Mouse (Mus musculus): ENCODE measurements around the gene Kat2a. TPM values are rescaled to one million over a fixed set of nuclear protein-coding genes. Genes with fewer than 3 reads are reported as not detected.

The Kat2a gene
- polyA plus RNA-seq, 1 experiment from 2014 or later: 45.4 TPM

- no peak for ATAC-seq (ENCODE audit: insufficient number of reproducible peaks, low FRiP score)
- Histone ChIP-seq H3K9me3 (replicated peaks) (no peaks in the 10 kb centered on the region), H3K36me3 (peaks cover 44% of the 10 kb centered on the region), H3K9ac (no peak overlapping the region), H3K27ac (ENCODE audit: poor library complexity, severe bottlenecking) (peak overlapping the region; percentile 82; the same call in 1 of the 2 replicates), H3K4me1 (replicated peaks) (peaks cover 44% of the 10 kb centered on the region), H3K4me3 (no peak overlapping the region), H3K27me3 (replicated peaks) (no peaks in the 10 kb centered on the region), H3K4me2 (no peak overlapping the region)
- 80% methylated on average over 11 of the region's 11 CpGs for WGBS
Measured at GRCm38 (mm10) chr11:100719893-100720292, 7.6 kb upstream of the Kat2a start.

GRCm38 (mm10) chr11:100719312-100719711 lies 7.0 kb upstream of the Kat2a start:
- Histone ChIP-seq H3K9ac (no peak overlapping the region), H3K4me2 (no peak overlapping the region), H3K36me3 (peaks cover 45% of the 10 kb centered on the region), H3K27me3 (replicated peaks) (no peaks in the 10 kb centered on the region), H3K4me1 (replicated peaks) (peaks cover 42% of the 10 kb centered on the region), H3K4me3 (no peak overlapping the region), H3K27ac (ENCODE audit: poor library complexity, severe bottlenecking) (no peak overlapping the region), H3K9me3 (replicated peaks) (no peaks in the 10 kb centered on the region)
- ATAC-seq (ENCODE audit: insufficient number of reproducible peaks, low FRiP score): no peak
- 83% methylated on average over 2 of the region's 3 CpGs for WGBS

GRCm38 (mm10) chr11:100718866-100719265 lies 6.6 kb upstream of the Kat2a start:
- ATAC-seq (ENCODE audit: insufficient number of reproducible peaks, low FRiP score): no peak

GRCm38 (mm10) chr11:100718462-100718861 lies 6.2 kb upstream of the Kat2a start:
- Histone ChIP-seq H3K36me3 (peaks cover 45% of the 10 kb centered on the region), H3K4me3 (no peak overlapping the region), H3K9ac (no peak overlapping the region), H3K4me2 (no peak overlapping the region), H3K4me1 (replicated peaks) (peaks cover 48% of the 10 kb centered on the region), H3K9me3 (replicated peaks) (no peaks in the 10 kb centered on the region), H3K27ac (ENCODE audit: poor library complexity, severe bottlenecking) (no peak overlapping the region), H3K27me3 (replicated peaks) (no peaks in the 10 kb centered on the region)
- 94% methylated on average over 7 of the region's 7 CpGs for WGBS
- ATAC-seq (ENCODE audit: insufficient number of reproducible peaks, low FRiP score): no peak

More at GRCm38 (mm10) chr11:100718866-100719265, 6.6 kb upstream of the Kat2a start:
- H3K4me1 ChIP-seq (replicated peaks): peaks cover 44% of the 10 kb centered on the region
- no peaks in the 10 kb centered on the region for H3K9me3 ChIP-seq (replicated peaks)
- no peak overlapping the region for H3K27ac ChIP-seq (ENCODE audit: poor library complexity, severe bottlenecking)
- no peak overlapping the region for H3K9ac ChIP-seq
- H3K4me3 ChIP-seq: no peak overlapping the region
- no peaks in the 10 kb centered on the region for H3K27me3 ChIP-seq (replicated peaks)
- WGBS: 88% methylated on average over 4 of the region's 4 CpGs
- H3K4me2 ChIP-seq: no peak overlapping the region
- peaks cover 45% of the 10 kb centered on the region for H3K36me3 ChIP-seq

GRCm38 (mm10) chr11:100716649-100717048 lies 4.4 kb upstream of the Kat2a start:
- Histone ChIP-seq H3K9ac (no peak overlapping the region), H3K36me3 (peaks cover 45% of the 10 kb centered on the region), H3K4me3 (no peak overlapping the region), H3K27ac (ENCODE audit: poor library complexity, severe bottlenecking) (no peak overlapping the region), H3K4me1 (replicated peaks) (peaks cover 42% of the 10 kb centered on the region), H3K9me3 (replicated peaks) (no peaks in the 10 kb centered on the region), H3K27me3 (replicated peaks) (no peaks in the 10 kb centered on the region), H3K4me2 (no peak overlapping the region)
- no peak for ATAC-seq (ENCODE audit: insufficient number of reproducible peaks, low FRiP score)
- 78% methylated on average over 3 of the region's 3 CpGs for WGBS

- ATAC-seq (ENCODE audit: insufficient number of reproducible peaks, low FRiP score): no peak
- H3K4me3 ChIP-seq: no peak overlapping the region
- no peaks in the 10 kb centered on the region for H3K27me3 ChIP-seq (replicated peaks)
- no peak overlapping the region for H3K4me2 ChIP-seq
- no peaks in the 10 kb centered on the region for H3K9me3 ChIP-seq (replicated peaks)
- no peak overlapping the region for H3K9ac ChIP-seq
- peaks cover 57% of the 10 kb centered on the region for H3K36me3 ChIP-seq
- H3K4me1 ChIP-seq (replicated peaks): peaks cover 34% of the 10 kb centered on the region
- 89% methylated on average over 6 of the region's 6 CpGs for WGBS
- H3K27ac ChIP-seq (ENCODE audit: poor library complexity, severe bottlenecking): no peak overlapping the region
Measured at GRCm38 (mm10) chr11:100714948-100715347, 2.7 kb upstream of the Kat2a start.

- Histone ChIP-seq H3K27me3 (replicated peaks) (no peaks in the 10 kb centered on the region), H3K4me1 (replicated peaks) (peaks cover 29% of the 10 kb centered on the region), H3K9ac (peak overlapping the region; percentile 67; the same call in 1 of the 2 replicates), H3K4me3 (peak overlapping the region; percentile 33; the same call in 1 of the 2 replicates), H3K27ac (ENCODE audit: poor library complexity, severe bottlenecking) (peak overlapping the region; percentile 76), H3K9me3 (replicated peaks) (no peaks in the 10 kb centered on the region), H3K4me2 (peak overlapping the region; percentile 71), H3K36me3 (peaks cover 61% of the 10 kb centered on the region)
- 0 out of 2 replicates have a peak, but pooled peaks have one; percentile 12 for ATAC-seq (ENCODE audit: insufficient number of reproducible peaks, low FRiP score)
- 39% methylated on average over 6 of the region's 6 CpGs for WGBS
Measured at GRCm38 (mm10) chr11:100714534-100714915, 2.3 kb upstream of the Kat2a start.

GRCm38 (mm10) chr11:100713735-100714533 lies 1.7 kb upstream of the Kat2a start, which contains the start of gene Hspb9:
Gene Hspb9, plus strand, starts transcription at chr11:100713850.
- Histone ChIP-seq H3K4me3 (peak within 1 kb of the TSS; percentile 33), H3K27me3 (replicated peaks) (no peaks in the 10 kb centered on the region), H3K9me3 (replicated peaks) (no peaks in the 10 kb centered on the region), H3K4me2 (peak within 1 kb of the TSS; percentile 71), H3K36me3 (peaks cover 62% of the 10 kb centered on the region), H3K9ac (peak within 1 kb of the TSS; percentile 67), H3K4me1 (replicated peaks) (peaks cover 29% of the 10 kb centered on the region), H3K27ac (ENCODE audit: poor library complexity, severe bottlenecking) (peak within 1 kb of the TSS; percentile 76)
- peak; percentile 76 for ATAC-seq (ENCODE audit: insufficient number of reproducible peaks, low FRiP score)
- WGBS: 2% methylated on average over 38 of the region's 38 CpGs

GRCm38 (mm10) chr11:100713174-100713573 lies 909 bp upstream of the Kat2a start:
- Histone ChIP-seq H3K36me3 (peaks cover 62% of the 10 kb centered on the region), H3K9me3 (replicated peaks) (no peaks in the 10 kb centered on the region), H3K4me1 (replicated peaks) (peaks cover 29% of the 10 kb centered on the region), H3K4me2 (peak overlapping the region; percentile 71), H3K9ac (peak overlapping the region; percentile 67), H3K27ac (ENCODE audit: poor library complexity, severe bottlenecking) (peak overlapping the region; percentile 76), H3K4me3 (peak overlapping the region; percentile 33), H3K27me3 (replicated peaks) (no peaks in the 10 kb centered on the region)
- ATAC-seq (ENCODE audit: insufficient number of reproducible peaks, low FRiP score): no peak
- WGBS: 51% methylated on average over 4 of the region's 4 CpGs

- Histone ChIP-seq H3K4me1 (replicated peaks) (peaks cover 29% of the 10 kb centered on the region), H3K36me3 (peaks cover 62% of the 10 kb centered on the region), H3K27me3 (replicated peaks) (no peaks in the 10 kb centered on the region), H3K9ac (no peak overlapping the region), H3K4me2 (0 out of 2 replicates have a peak overlapping the region, but pooled peaks have one; percentile 78), H3K4me3 (no peak overlapping the region), H3K27ac (ENCODE audit: poor library complexity, severe bottlenecking) (no peak overlapping the region), H3K9me3 (replicated peaks) (no peaks in the 10 kb centered on the region)
- ATAC-seq (ENCODE audit: insufficient number of reproducible peaks, low FRiP score): no peak
- 75% methylated on average over 4 of the region's 4 CpGs for WGBS
Measured at GRCm38 (mm10) chr11:100710977-100711376, 1.3 kb downstream of the Kat2a start.

- Histone ChIP-seq H3K36me3 (peaks cover 63% of the 10 kb centered on the region), H3K4me3 (no peak overlapping the region), H3K27me3 (replicated peaks) (no peaks in the 10 kb centered on the region), H3K9ac (no peak overlapping the region), H3K4me2 (no peak overlapping the region), H3K4me1 (replicated peaks) (peaks cover 29% of the 10 kb centered on the region), H3K27ac (ENCODE audit: poor library complexity, severe bottlenecking) (no peak overlapping the region), H3K9me3 (replicated peaks) (no peaks in the 10 kb centered on the region)
- 93% methylated on average over 15 of the region's 15 CpGs for WGBS
- no peak for ATAC-seq (ENCODE audit: insufficient number of reproducible peaks, low FRiP score)
Measured at GRCm38 (mm10) chr11:100710528-100710927, 1.7 kb downstream of the Kat2a start.

Data from heart, embryonic 12.5 days (tissue).